Mouse (Mus musculus) liver, adult 2 months (tissue): Measurements from ENCODE around the gene Phactr2.

Source experiments
- CTCF ChIP-seq: fragments of 200-500 bp; IDR thresholded peaks from 2 replicates; pipeline ENCODE4 v1.5.1; 2011; ENCODE audit warnings: low read depth, low read length, control low read depth
- POLR2A ChIP-seq: fragments of 200-500 bp; IDR thresholded peaks from 2 replicates; pipeline ENCODE4 v1.6.1; 2011; ENCODE audit warnings: low read length, control low read depth; ENCODE audit not compliant: insufficient read depth; ENCODE audit errors: extremely low read depth

- TF ChIP-seq POLR2A (no peak), CTCF (no peak)
Observed at GRCm38 (mm10) chr10:13328602-13329001, 145.6 kb downstream of the Phactr2 start.
